Mouse (Mus musculus) heart, embryonic 11.5 days (tissue): Measurements from ENCODE around the gene Tmed4. TPM values are rescaled to one million over a fixed set of nuclear protein-coding genes. Genes with fewer than 3 reads are reported as not detected.

Source experiments
- ATAC-seq: fragments of 200-750 bp; cut with Nextera tagmentation; replicated peaks from 2 replicates; pipeline ENCODE4 v1.8.0; 2017; ENCODE audit warnings: moderate library complexity; ENCODE audit not compliant: insufficient number of reproducible peaks, low FRiP score, low TSS enrichment
- H3K27ac ChIP-seq: fragments of 300-500 bp; sonication (generic); 2 replicates; pipeline ENCODE4 v1.5.1; 2014; ENCODE audit warnings: mild to moderate bottlenecking, low read depth, low read length
- H3K27me3 ChIP-seq: fragments of 300-500 bp; sonication (generic); 2 replicates; pipeline ENCODE4 v1.6.1; 2014; ENCODE audit warnings: mild to moderate bottlenecking, low read length, mixed read lengths; ENCODE audit not compliant: control insufficient read depth, insufficient read depth
- H3K36me3 ChIP-seq: fragments of 300-500 bp; sonication (generic); 2 replicates; pipeline ENCODE4 v1.6.1; 2014; ENCODE audit warnings: mild to moderate bottlenecking, low read length, moderate library complexity, mixed read lengths; ENCODE audit not compliant: control insufficient read depth, insufficient read depth
- H3K4me1 ChIP-seq: fragments of 300-500 bp; sonication (generic); 2 replicates; pipeline ENCODE4 v1.6.1; 2014; ENCODE audit warnings: low read length; ENCODE audit not compliant: control insufficient read depth, insufficient read depth
- H3K4me2 ChIP-seq: fragments of 300-500 bp; sonication (generic); 2 replicates; pipeline ENCODE4 v1.6.1; 2014; ENCODE audit warnings: mild to moderate bottlenecking, moderate library complexity
- H3K4me3 ChIP-seq: fragments of 300-500 bp; sonication (generic); 2 replicates; pipeline ENCODE4 v1.5.1; 2014; ENCODE audit warnings: low read depth, low read length
- H3K9ac ChIP-seq: fragments of 300-500 bp; sonication (generic); 2 replicates; pipeline ENCODE4 v1.6.1; 2014; ENCODE audit warnings: mild to moderate bottlenecking, low read depth, low read length, moderate library complexity
- H3K9me3 ChIP-seq: fragments of 300-500 bp; sonication (generic); replicated peaks from 2 replicates; pipeline ENCODE4 v1.6.1; 2016; ENCODE audit warnings: low read length; ENCODE audit not compliant: control insufficient read depth
- WGBS: fragments of 180-500 bp; shearing (Covaris S2); extraction: QIAGEN DNeasy Blood & Tissue Kit; methylation state at CpG from one replicate; pipeline ENCODE4 v1.1.7; 2014; ENCODE audit not compliant: insufficient replicate concordance; 5-methylcytosine and 5-hydroxymethylcytosine counted together
- polyA plus RNA-seq: library from polyadenylated mRNA; unstranded; fragments of >200 nt; fragmentation: Nextera tagmentation; extraction: Ambion mirVana; gene quantifications from 2 replicates; pipeline ENCODE4 v1.2.1, GENCODE M21; 2014

Gene Tmed4
- polyA plus RNA-seq, 1 experiment from 2014 or later = 92.0 TPM

DNA sequence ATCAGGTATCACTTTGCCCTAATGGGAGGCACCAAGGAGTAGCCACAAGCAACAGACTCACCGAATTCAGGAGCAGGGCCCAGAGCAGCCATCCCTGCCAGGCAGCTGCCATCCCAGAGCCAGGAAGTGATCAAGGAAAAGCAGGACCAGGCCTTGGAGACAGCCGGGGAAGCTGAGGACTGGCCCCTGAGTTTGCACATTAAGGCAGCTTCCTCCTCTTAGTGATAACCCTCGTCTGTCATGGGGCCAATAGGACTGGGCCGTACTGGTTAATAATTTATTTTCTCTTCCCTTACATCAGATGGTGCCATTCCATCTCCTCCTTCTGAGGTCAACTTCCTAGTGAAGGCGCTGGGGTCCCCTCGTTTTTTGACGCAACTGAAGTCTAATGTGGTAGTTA is 44.7 kb downstream of the Tmed4 start, which contains the start of gene Npc1l1:
TSS of gene Npc1l1 (minus strand) at position 132 of the 400 bp plus-strand sequence.
- H3K27me3 ChIP-seq = peaks cover 2% of the 10 kb centered on the region; the same call in 1 of the 2 replicates
- ATAC-seq = no peak
- H3K4me2 ChIP-seq = no peak within 1 kb of the TSS
- 72% methylated on average over 7 of the region's 7 CpGs for WGBS
- no peaks in the 10 kb centered on the region for H3K4me1 ChIP-seq
- no peaks in the 10 kb centered on the region; the same call in 1 of the 2 replicates for H3K9me3 ChIP-seq
- no peak within 1 kb of the TSS for H3K27ac ChIP-seq
- no peak within 1 kb of the TSS for H3K4me3 ChIP-seq
- no peaks in the 10 kb centered on the region for H3K36me3 ChIP-seq
- H3K9ac ChIP-seq = no peak within 1 kb of the TSS

DNA sequence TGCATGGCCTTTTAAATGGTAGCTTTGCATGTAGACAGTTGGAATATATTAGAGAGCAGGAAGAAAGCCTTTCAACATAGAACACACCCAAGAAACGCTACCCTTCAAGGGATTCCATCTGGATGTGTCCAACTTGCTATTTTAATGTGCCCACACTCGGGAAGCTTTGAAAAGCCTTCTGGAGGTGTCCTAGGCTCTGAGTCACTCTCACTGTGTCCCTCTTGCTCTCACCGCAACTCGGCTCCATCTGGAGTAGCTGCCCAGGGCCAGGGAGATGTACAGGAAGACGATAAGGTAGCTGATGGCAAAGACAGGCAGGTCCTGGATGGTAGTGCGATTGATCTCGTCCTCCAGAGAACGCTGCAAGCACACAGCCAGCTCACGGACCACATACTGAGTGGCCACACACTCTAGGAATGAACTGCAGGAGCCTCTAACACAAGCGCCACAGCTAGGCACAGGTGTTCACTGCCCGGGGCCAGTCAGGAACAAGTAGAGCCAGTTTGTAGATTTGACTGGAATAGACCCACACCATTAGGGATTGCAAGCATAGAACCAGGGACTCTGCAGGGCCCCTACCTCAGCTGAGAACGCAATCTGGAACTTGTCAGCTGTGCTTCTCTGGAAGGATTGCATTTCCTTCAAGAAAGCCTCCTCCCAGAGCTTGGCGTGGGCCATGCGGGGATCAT is 50.0 kb downstream of the Tmed4 start:
- H3K27me3 ChIP-seq = peaks cover 2% of the 10 kb centered on the region; the same call in 1 of the 2 replicates
- no peaks in the 10 kb centered on the region for H3K9me3 ChIP-seq
- H3K27ac ChIP-seq = no peak overlapping the region
- ATAC-seq = no peak
- H3K36me3 ChIP-seq = no peaks in the 10 kb centered on the region
- H3K9ac ChIP-seq = no peak overlapping the region
- 69% methylated on average over 14 of the region's 14 CpGs for WGBS
- no peak overlapping the region for H3K4me2 ChIP-seq
- H3K4me3 ChIP-seq = no peak overlapping the region
- no peaks in the 10 kb centered on the region for H3K4me1 ChIP-seq

DNA sequence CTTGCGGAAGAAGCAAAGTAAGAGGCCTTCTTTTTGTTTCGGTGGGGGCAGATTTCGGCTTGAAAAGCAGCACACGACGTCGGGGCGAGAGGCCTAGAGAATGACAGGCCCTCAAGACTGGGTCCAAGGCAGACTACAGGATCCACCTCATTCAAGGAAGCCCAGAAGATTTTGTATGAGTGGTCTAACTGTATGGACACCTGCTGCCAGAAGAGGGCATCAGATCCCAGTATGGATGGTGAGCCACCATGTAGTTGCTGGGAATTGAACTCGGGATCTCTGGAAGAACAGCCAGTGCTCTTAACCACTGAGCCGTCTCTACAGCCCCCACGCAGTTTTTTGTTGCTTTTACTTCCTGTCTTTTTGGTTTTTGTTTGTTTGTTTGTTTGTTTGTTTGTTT is 52.5 kb downstream of the Tmed4 start:
- H3K4me2 ChIP-seq = no peak overlapping the region
- WGBS = 87% methylated on average over 10 of the region's 10 CpGs
- H3K9me3 ChIP-seq = no peaks in the 10 kb centered on the region
- no peaks in the 10 kb centered on the region for H3K27me3 ChIP-seq
- H3K27ac ChIP-seq = no peak overlapping the region
- no peak overlapping the region for H3K9ac ChIP-seq
- H3K36me3 ChIP-seq = no peaks in the 10 kb centered on the region
- no peaks in the 10 kb centered on the region for H3K4me1 ChIP-seq
- no peak overlapping the region for H3K4me3 ChIP-seq
- no peak for ATAC-seq

Other genes starting within 250 kb of the Tmed4 start
- gene Camk2b, start 208.5 kb downstream of the Tmed4 start, polyA plus RNA-seq = 2.4 and 2.7 TPM in 2 replicates
- 0.28 and 0.84 TPM in 2 replicates for gene A730071L15Rik, start 74.8 kb downstream of the Tmed4 start, polyA plus RNA-seq
- 28.8 and 33.7 TPM in 2 replicates for gene Nudcd3, start 74.5 kb downstream of the Tmed4 start, polyA plus RNA-seq
- not detected in 2 replicates for gene Npc1l1, start 44.7 kb downstream of the Tmed4 start, polyA plus RNA-seq
- gene Ddx56, start 7.1 kb downstream of the Tmed4 start, polyA plus RNA-seq = 69.5 and 71.7 TPM in 2 replicates
- 201 and 244 TPM in 2 replicates for gene Ogdh, start 16.8 kb upstream of the Tmed4 start, polyA plus RNA-seq
- gene Zmiz2, start 114.2 kb upstream of the Tmed4 start, polyA plus RNA-seq = 6.8 and 7.9 TPM in 2 replicates
- gene Ppia, start 140.6 kb upstream of the Tmed4 start, polyA plus RNA-seq = 4,475 and 4,598 TPM in 2 replicates
- gene H2afv, start 169.6 kb upstream of the Tmed4 start, polyA plus RNA-seq = 353 and 356 TPM in 2 replicates
- gene Purb, start 201.0 kb upstream of the Tmed4 start, polyA plus RNA-seq = 22.3 and 25.5 TPM in 2 replicates
- gene Myo1g, start 246.1 kb upstream of the Tmed4 start, polyA plus RNA-seq = 0.72 and 0.90 TPM in 2 replicates